Mouse (Mus musculus): ENCODE data around the gene Txndc5.

Gene Txndc5

GRCm38 (mm10) chr13:38528687-38529294, at the start of gene Txndc5:
Gene Txndc5 (minus strand): TSS chr13:38528824.
- DNase-seq (ENCODE audit: low spot score) = no peak

GRCm38 (mm10) chr13:38574668-38575067, 46.0 kb upstream of the Txndc5 start:
- DNase-seq (ENCODE audit: low spot score) = no peak

- DNase-seq (ENCODE audit: low spot score) = no peak
Measured at GRCm38 (mm10) chr13:38573281-38573680, 44.7 kb upstream of the Txndc5 start.

GRCm38 (mm10) chr13:38565245-38565644, 36.6 kb upstream of the Txndc5 start:
- DNase-seq (ENCODE audit: low spot score) = no peak

GRCm38 (mm10) chr13:38554611-38555010, 26.0 kb upstream of the Txndc5 start:
- DNase-seq (ENCODE audit: low spot score) = no peak

GRCm38 (mm10) chr13:38554210-38554609, 25.6 kb upstream of the Txndc5 start:
- no peak for DNase-seq (ENCODE audit: low spot score)

- no peak for DNase-seq (ENCODE audit: low spot score)
Measured at GRCm38 (mm10) chr13:38548681-38549080, 20.1 kb upstream of the Txndc5 start.

- DNase-seq (ENCODE audit: low spot score) = no peak
Measured at GRCm38 (mm10) chr13:38547717-38548116, 19.1 kb upstream of the Txndc5 start.

- DNase-seq (ENCODE audit: low spot score) = no peak
Measured at GRCm38 (mm10) chr13:38546754-38547153, 18.1 kb upstream of the Txndc5 start.

- no peak for DNase-seq (ENCODE audit: low spot score)
Measured at GRCm38 (mm10) chr13:38545460-38545859, 16.8 kb upstream of the Txndc5 start.

GRCm38 (mm10) chr13:38544769-38545445, 16.3 kb upstream of the Txndc5 start:
- DNase-seq (ENCODE audit: low spot score) = no peak

GRCm38 (mm10) chr13:38543455-38544125, 15.0 kb upstream of the Txndc5 start:
- DNase-seq (ENCODE audit: low spot score) = no peak

GRCm38 (mm10) chr13:38539192-38539900, 10.7 kb upstream of the Txndc5 start:
- DNase-seq (ENCODE audit: low spot score) = no peak

GRCm38 (mm10) chr13:38537521-38537920, 8.9 kb upstream of the Txndc5 start:
- DNase-seq (ENCODE audit: low spot score) = no peak

GRCm38 (mm10) chr13:38534731-38535130, 6.1 kb upstream of the Txndc5 start:
- DNase-seq (ENCODE audit: low spot score) = no peak

- DNase-seq (ENCODE audit: low spot score) = no peak
Measured at GRCm38 (mm10) chr13:38534016-38534415, 5.4 kb upstream of the Txndc5 start.

GRCm38 (mm10) chr13:38533461-38533860, 4.8 kb upstream of the Txndc5 start:
- no peak for DNase-seq (ENCODE audit: low spot score)

- no peak for DNase-seq (ENCODE audit: low spot score)
Measured at GRCm38 (mm10) chr13:38531498-38531897, 2.9 kb upstream of the Txndc5 start.

- no peak for DNase-seq (ENCODE audit: low spot score)
Measured at GRCm38 (mm10) chr13:38529576-38529975, 952 bp upstream of the Txndc5 start.

- DNase-seq (ENCODE audit: low spot score) = peak; percentile 87
Measured at GRCm38 (mm10) chr13:38527797-38528650, 600 bp downstream of the Txndc5 start.

- no peak for DNase-seq (ENCODE audit: low spot score)
Measured at GRCm38 (mm10) chr13:38527041-38527796, 1.4 kb downstream of the Txndc5 start.

Measured in embryo, embryonic 10 days (tissue).